In genomic region chr3:32367516-32367915, GRCm38 (mm10) we compare ENCODE assay signal across 12 mouse cellular contexts.
"Had no signal": no experiment of that assay in that cellular context is flagged by ENCODE, and none has a peak within 500 bp of the region (broad histone marks: within the 10 kb centered on the region; RNA-seq: fewer than 3 reads in every experiment).

No protein-coding gene starts in this region.

- H3K4me3 ChIP-seq: kidney, embryonic 15.5 days; limb, embryonic 12.5 days; liver, embryonic 13.5 days; lung, embryonic 15.5 days; midbrain, embryonic 10.5 days had no signal

- H3K4me2 ChIP-seq: kidney, embryonic 15.5 days; limb, embryonic 12.5 days; liver, embryonic 13.5 days; lung, embryonic 15.5 days had no signal

- ATAC-seq: liver, postnatal 0 days had no signal

- DNase-seq: kidney, postnatal 14 days; liver; liver, embryonic 13.5 days; liver, postnatal 0 days; midbrain, embryonic 14.5 days; thymus, postnatal 4 days had no signal

- H3K27me3 ChIP-seq: kidney, embryonic 15.5 days; lung, embryonic 15.5 days; neural tube, embryonic 15.5 days had no signal

- H3K36me3 ChIP-seq: kidney, embryonic 15.5 days; limb, embryonic 12.5 days; liver, embryonic 13.5 days; lung, embryonic 15.5 days; midbrain, embryonic 10.5 days; neural tube, embryonic 15.5 days had no signal

- H3K9ac ChIP-seq: kidney, embryonic 15.5 days; limb, embryonic 12.5 days; liver, embryonic 13.5 days; liver, postnatal 0 days; lung, embryonic 15.5 days; neural tube, embryonic 15.5 days had no signal

- H3K27ac ChIP-seq: kidney, embryonic 15.5 days; limb, embryonic 12.5 days; liver, embryonic 13.5 days; lung, embryonic 15.5 days; midbrain, embryonic 10.5 days; neural tube, embryonic 15.5 days; stomach, postnatal 0 days had no signal

- H3K9me3 ChIP-seq: kidney, embryonic 15.5 days; limb, embryonic 12.5 days; liver, embryonic 13.5 days; lung, embryonic 15.5 days; midbrain, embryonic 10.5 days; neural tube, embryonic 15.5 days had no signal
